ENCODE assay signal across 10 mouse cellular contexts in genomic region chr3:100417772-100418311, GRCm38 (mm10).
A peak's percentile ranks its signal among the peaks of the same experiment; 100 is the strongest.
DNase-seq lines count a peak whose midpoint lies in the region; ATAC-seq and TF ChIP-seq lines count a peak whose summit lies in the region.
"Had no signal": no experiment of that assay in that cellular context is flagged by ENCODE, and none has a peak within 500 bp of the region (broad histone marks: within the 10 kb centered on the region; RNA-seq: fewer than 3 reads in every experiment).

No protein-coding gene starts in this region.

- peak overlapping the region; percentile 46 for H3K4me2 ChIP-seq in forebrain, embryonic 16.5 days (ENCODE audit: low read length)
- peak overlapping the region; percentile 7; the same call in 1 of the 2 replicates for H3K4me2 ChIP-seq in limb, embryonic 13.5 days (replicated peaks)
- H3K4me2 ChIP-seq: lung, embryonic 14.5 days had no signal

- no peak for TF ChIP-seq POLR2A in ES-Bruce4 (IDR thresholded peaks at IDR 0.05; ENCODE audit: insufficient read depth, low read length)

- no peak overlapping the region for H3K9ac ChIP-seq in ES-Bruce4 (ENCODE audit: low read depth, poor library complexity, severe bottlenecking)
- H3K9ac ChIP-seq in forebrain, embryonic 16.5 days (replicated peaks; ENCODE audit: low read depth, low read length), result no peak overlapping the region
- no peak overlapping the region for H3K9ac ChIP-seq in limb, embryonic 13.5 days
- H3K9ac ChIP-seq: lung, embryonic 14.5 days had no signal

- 4% methylated on average over 10 of the region's 10 CpGs for WGBS in forebrain, embryonic 16.5 days
- WGBS in limb, embryonic 13.5 days, result 24% methylated on average over 10 of the region's 10 CpGs

- ATAC-seq in forebrain, embryonic 16.5 days, result peak; percentile 88
- ATAC-seq in limb, embryonic 13.5 days (ENCODE audit: low FRiP score, low read depth), result no peak
- ATAC-seq: intestine, postnatal 0 days had no signal

- no peak for TF ChIP-seq EP300 in ES-Bruce4 (IDR thresholded peaks at IDR 0.05; ENCODE audit: insufficient read depth, low read depth, low read length)

- peak; percentile 74 for DNase-seq in Muller cell, postnatal 12 days (ENCODE audit: inconsistent ontology term)
- DNase-seq in lung, postnatal 36 days, result no peak
- DNase-seq in c-Kit-positive CD71-positive TER-119-positive erythroid progenitor cells, embryonic 14.5 days (ENCODE audit: low spot score), result no peak
- no peak for DNase-seq in ovary, postnatal 10 days (ENCODE audit: low spot score)
- DNase-seq: lung, embryonic 14.5 days had no signal

- no peaks in the 10 kb centered on the region for H3K36me3 ChIP-seq in ES-Bruce4 (ENCODE audit: control insufficient read depth, insufficient read depth, low read length, poor library complexity, severe bottlenecking)
- H3K36me3 ChIP-seq in forebrain, embryonic 16.5 days (ENCODE audit: control insufficient read depth, insufficient read depth), result no peaks in the 10 kb centered on the region
- no peaks in the 10 kb centered on the region for H3K36me3 ChIP-seq in limb, embryonic 13.5 days

- no peaks in the 10 kb centered on the region for H3K9me3 ChIP-seq in ES-Bruce4 (replicated peaks; ENCODE audit: control insufficient read depth, insufficient read depth, low read length, poor library complexity, severe bottlenecking)
- H3K9me3 ChIP-seq in forebrain, embryonic 16.5 days (ENCODE audit: control insufficient read depth, low read length), result no peaks in the 10 kb centered on the region
- no peaks in the 10 kb centered on the region for H3K9me3 ChIP-seq in limb, embryonic 13.5 days

- H3K4me1 ChIP-seq in ES-Bruce4 (ENCODE audit: control insufficient read depth, insufficient read depth, low read length), result peaks cover 9% of the 10 kb centered on the region
- H3K4me1 ChIP-seq in forebrain, embryonic 16.5 days (replicated peaks; ENCODE audit: control insufficient read depth, insufficient read depth, low read length), result peaks cover 9% of the 10 kb centered on the region
- peaks cover 16% of the 10 kb centered on the region for H3K4me1 ChIP-seq in limb, embryonic 13.5 days

- no peak for TF ChIP-seq CTCF in ES-Bruce4 (IDR thresholded peaks at IDR 0.05; ENCODE audit: low read depth, low read length)

- H3K4me3 ChIP-seq in ES-Bruce4 (ENCODE audit: low read depth, low read length), result no peak overlapping the region
- H3K4me3 ChIP-seq in forebrain, embryonic 16.5 days (replicated peaks; ENCODE audit: low read length), result peak overlapping the region; percentile 21
- H3K4me3 ChIP-seq in limb, embryonic 13.5 days, result no peak overlapping the region
- H3K4me3 ChIP-seq: erythroblast, embryonic 14.5 days had no signal

- H3K27ac ChIP-seq in ES-Bruce4 (ENCODE audit: insufficient read depth, low read length), result peak overlapping the region; percentile 1
- no peak overlapping the region for H3K27ac ChIP-seq in forebrain, embryonic 16.5 days (ENCODE audit: low read length)
- peak overlapping the region; percentile 15; the same call in 1 of the 2 replicates for H3K27ac ChIP-seq in limb, embryonic 13.5 days

- H3K27me3 ChIP-seq in ES-Bruce4 (ENCODE audit: control insufficient read depth, insufficient read depth, low read length, poor library complexity, severe bottlenecking), result no peaks in the 10 kb centered on the region
- H3K27me3 ChIP-seq in forebrain, embryonic 16.5 days (replicated peaks; ENCODE audit: control insufficient read depth, insufficient read depth, low read length), result no peaks in the 10 kb centered on the region
- no peaks in the 10 kb centered on the region for H3K27me3 ChIP-seq in limb, embryonic 13.5 days
